Mouse (Mus musculus): Measurements from ENCODE around the gene Dhrs7b. TPM values are rescaled to one million over a fixed set of nuclear protein-coding genes. Genes with fewer than 3 reads are reported as not detected.
"Not testable (repeated sequence)": the region's sequence is repeated elsewhere in the genome, so short reads cannot be mapped to it uniquely, and the experiment has no call there.

The Dhrs7b gene
- polyA plus RNA-seq, 1 experiment from 2014 or later = 31.1 TPM

- no peak overlapping the region for H3K4me3 ChIP-seq
- H3K27me3 ChIP-seq (ENCODE audit: poor library complexity, severe bottlenecking) = no peaks in the 10 kb centered on the region
- no peak for DNase-seq (ENCODE audit: extremely low spot score, low spot score)
- WGBS = 92% methylated on average over 4 of the region's 4 CpGs
- H3K36me3 ChIP-seq (replicated peaks) = peaks cover 94% of the 10 kb centered on the region
- H3K9me3 ChIP-seq = no peaks in the 10 kb centered on the region
- H3K4me1 ChIP-seq = no peaks in the 10 kb centered on the region
- H3K27ac ChIP-seq = no peak overlapping the region
Measured at GRCm38 (mm10) chr11:60863196-60863595, 32.8 kb downstream of the Dhrs7b start.

- Histone ChIP-seq H3K36me3 (replicated peaks) (peaks cover 94% of the 10 kb centered on the region), H3K27me3 (ENCODE audit: poor library complexity, severe bottlenecking) (no peaks in the 10 kb centered on the region), H3K4me3 (no peak overlapping the region), H3K27ac (no peak overlapping the region), H3K9me3 (no peaks in the 10 kb centered on the region), H3K4me1 (no peaks in the 10 kb centered on the region)
- no peak for DNase-seq (ENCODE audit: extremely low spot score, low spot score)
- whole genome bisulfite sequencing = 94% methylated on average over 2 of the region's 2 CpGs
Measured at GRCm38 (mm10) chr11:60864166-60864565, 33.7 kb downstream of the Dhrs7b start.

- Histone ChIP-seq H3K9me3 (no peaks in the 10 kb centered on the region), H3K36me3 (replicated peaks) (peaks cover 94% of the 10 kb centered on the region), H3K27me3 (ENCODE audit: poor library complexity, severe bottlenecking) (no peaks in the 10 kb centered on the region), H3K4me3 (no peak overlapping the region), H3K27ac (no peak overlapping the region), H3K4me1 (no peaks in the 10 kb centered on the region)
- DNase-seq (ENCODE audit: extremely low spot score, low spot score) = no peak
- WGBS = 95% methylated on average over 14 of the region's 14 CpGs
Measured at GRCm38 (mm10) chr11:60864916-60865315, 34.5 kb downstream of the Dhrs7b start.

GRCm38 (mm10) chr11:60866021-60866420 is 35.6 kb downstream of the Dhrs7b start:
- H3K9me3 ChIP-seq = no peaks in the 10 kb centered on the region

GRCm38 (mm10) chr11:60867456-60867855 is 37.0 kb downstream of the Dhrs7b start:
- no peak overlapping the region for H3K27ac ChIP-seq
- DNase-seq (ENCODE audit: extremely low spot score, low spot score) = no peak
- H3K4me1 ChIP-seq = no peaks in the 10 kb centered on the region
- peaks cover 94% of the 10 kb centered on the region for H3K36me3 ChIP-seq (replicated peaks)
- H3K27me3 ChIP-seq (ENCODE audit: poor library complexity, severe bottlenecking) = no peaks in the 10 kb centered on the region
- WGBS = 95% methylated on average over 3 of the region's 3 CpGs
- H3K4me3 ChIP-seq = no peak overlapping the region
- no peaks in the 10 kb centered on the region for H3K9me3 ChIP-seq

More at GRCm38 (mm10) chr11:60866021-60866420, 35.6 kb downstream of the Dhrs7b start:
- Histone ChIP-seq H3K27ac (no peak overlapping the region), H3K4me1 (no peaks in the 10 kb centered on the region), H3K27me3 (ENCODE audit: poor library complexity, severe bottlenecking) (no peaks in the 10 kb centered on the region), H3K4me3 (no peak overlapping the region), H3K36me3 (replicated peaks) (peaks cover 95% of the 10 kb centered on the region)
- DNase-seq (ENCODE audit: extremely low spot score, low spot score) = no peak
- WGBS = 87% methylated on average over 2 of the region's 2 CpGs

- 86% methylated on average over 8 of the region's 8 CpGs for WGBS
- Histone ChIP-seq H3K9me3 (no peaks in the 10 kb centered on the region), H3K4me1 (no peaks in the 10 kb centered on the region), H3K27me3 (ENCODE audit: poor library complexity, severe bottlenecking) (no peaks in the 10 kb centered on the region), H3K27ac (no peak overlapping the region), H3K4me3 (no peak overlapping the region), H3K36me3 (replicated peaks) (peaks cover 94% of the 10 kb centered on the region)
- no peak for DNase-seq (ENCODE audit: extremely low spot score, low spot score)
Measured at GRCm38 (mm10) chr11:60867904-60868303, 37.5 kb downstream of the Dhrs7b start.

- not testable (repeated sequence) for H3K27ac ChIP-seq; H3K4me3 ChIP-seq; DNase-seq (ENCODE audit: extremely low spot score, low spot score); H3K9me3 ChIP-seq; H3K27me3 ChIP-seq (ENCODE audit: poor library complexity, severe bottlenecking)
- Histone ChIP-seq H3K4me1 (peaks cover 11% of the 10 kb centered on the region), H3K36me3 (replicated peaks) (peaks cover 93% of the 10 kb centered on the region)
- WGBS = 97% methylated on average over 6 of the region's 6 CpGs
Measured at GRCm38 (mm10) chr11:60869471-60869870, 39.0 kb downstream of the Dhrs7b start.

GRCm38 (mm10) chr11:60871409-60871808 is 41.0 kb downstream of the Dhrs7b start:
- Histone ChIP-seq H3K36me3 (replicated peaks) (peaks cover 93% of the 10 kb centered on the region), H3K4me1 (peaks cover 23% of the 10 kb centered on the region), H3K27me3 (ENCODE audit: poor library complexity, severe bottlenecking) (no peaks in the 10 kb centered on the region), H3K9me3 (no peaks in the 10 kb centered on the region), H3K4me3 (no peak overlapping the region), H3K27ac (no peak overlapping the region)
- no peak for DNase-seq (ENCODE audit: extremely low spot score, low spot score)
- WGBS = 91% methylated on average over 4 of the region's 4 CpGs

- no peaks in the 10 kb centered on the region for H3K27me3 ChIP-seq (ENCODE audit: poor library complexity, severe bottlenecking)
- no peaks in the 10 kb centered on the region for H3K9me3 ChIP-seq
- 93% methylated on average over 6 of the region's 6 CpGs for WGBS
- DNase-seq (ENCODE audit: extremely low spot score, low spot score) = no peak
- peaks cover 82% of the 10 kb centered on the region for H3K36me3 ChIP-seq (replicated peaks)
- H3K4me3 ChIP-seq = no peak overlapping the region
- no peak overlapping the region for H3K27ac ChIP-seq
- peaks cover 37% of the 10 kb centered on the region for H3K4me1 ChIP-seq
Measured at GRCm38 (mm10) chr11:60873101-60873500, 42.7 kb downstream of the Dhrs7b start.

GRCm38 (mm10) chr11:60878056-60878612 is 47.7 kb downstream of the Dhrs7b start:
- peak overlapping the region; percentile 96 for H3K4me3 ChIP-seq
- peak overlapping the region; percentile 97 for H3K27ac ChIP-seq
- peaks cover 52% of the 10 kb centered on the region for H3K4me1 ChIP-seq
- no peaks in the 10 kb centered on the region for H3K27me3 ChIP-seq (ENCODE audit: poor library complexity, severe bottlenecking)
- peak; percentile 38 for DNase-seq (ENCODE audit: extremely low spot score, low spot score)
- H3K9me3 ChIP-seq = no peaks in the 10 kb centered on the region
- WGBS = 1% methylated on average over 51 of the region's 52 CpGs
- H3K36me3 ChIP-seq (replicated peaks) = peaks cover 35% of the 10 kb centered on the region

- Histone ChIP-seq H3K9me3 (no peaks in the 10 kb centered on the region), H3K27me3 (ENCODE audit: poor library complexity, severe bottlenecking) (no peaks in the 10 kb centered on the region), H3K4me1 (peaks cover 48% of the 10 kb centered on the region), H3K4me3 (peak within 1 kb of the TSS; percentile 96), H3K36me3 (replicated peaks) (peaks cover 29% of the 10 kb centered on the region), H3K27ac (peak within 1 kb of the TSS; percentile 97)
- DNase-seq (ENCODE audit: extremely low spot score, low spot score) = peak; percentile 95
- under 1% methylated on average over 62 of the region's 62 CpGs for WGBS
Measured at GRCm38 (mm10) chr11:60878675-60879294, 48.4 kb downstream of the Dhrs7b start, which contains the start of gene Tmem11. Gene Tmem11 (minus strand): TSS chr11:60879272.

- DNase-seq (ENCODE audit: extremely low spot score, low spot score) = peak; percentile 52
- Histone ChIP-seq H3K4me1 (peaks cover 42% of the 10 kb centered on the region), H3K36me3 (replicated peaks) (peaks cover 23% of the 10 kb centered on the region), H3K4me3 (peak overlapping the region; percentile 96), H3K27me3 (ENCODE audit: poor library complexity, severe bottlenecking) (no peaks in the 10 kb centered on the region), H3K27ac (peak overlapping the region; percentile 97), H3K9me3 (no peaks in the 10 kb centered on the region)
- 2% methylated on average over 11 of the region's 11 CpGs for WGBS
Measured at GRCm38 (mm10) chr11:60879423-60879822, 49.0 kb downstream of the Dhrs7b start.

GRCm38 (mm10) chr11:60880559-60880958 is 50.1 kb downstream of the Dhrs7b start:
- Histone ChIP-seq H3K27me3 (ENCODE audit: poor library complexity, severe bottlenecking) (no peaks in the 10 kb centered on the region), H3K4me1 (peaks cover 33% of the 10 kb centered on the region), H3K9me3 (no peaks in the 10 kb centered on the region), H3K4me3 (no peak overlapping the region), H3K36me3 (replicated peaks) (peaks cover 11% of the 10 kb centered on the region), H3K27ac (no peak overlapping the region)
- WGBS = 94% methylated on average over 4 of the region's 4 CpGs
- DNase-seq (ENCODE audit: extremely low spot score, low spot score) = no peak
